ENCODE assay signal across 13 mouse cellular contexts in genomic region chr6:86250236-86250635, GRCm38 (mm10).
"Had no signal": no experiment of that assay in that cellular context is flagged by ENCODE, and none has a peak within 500 bp of the region (broad histone marks: within the 10 kb centered on the region; RNA-seq: fewer than 3 reads in every experiment).

No protein-coding gene starts in this region.

- H3K4me2 ChIP-seq: midbrain, embryonic 13.5 days; neural tube, embryonic 12.5 days; stomach, embryonic 15.5 days had no signal

- H3K4me3 ChIP-seq: left cerebral cortex, adult 2 months; midbrain, embryonic 13.5 days; myocyte; neural tube, embryonic 12.5 days; stomach, embryonic 15.5 days had no signal

- DNase-seq: kidney, adult 9 months; kidney, postnatal 4 days; lung, adult 18-20 months; right cerebral cortex, postnatal 14 days; thymus, adult 2 months; thymus, postnatal 25 days had no signal

- H3K9me3 ChIP-seq: midbrain, embryonic 13.5 days; neural tube, embryonic 12.5 days; stomach, embryonic 15.5 days had no signal

- H3K27ac ChIP-seq: kidney, postnatal 0 days; liver, embryonic 14.5 days; midbrain, embryonic 13.5 days; neural tube, embryonic 12.5 days; stomach, embryonic 15.5 days had no signal

- H3K4me1 ChIP-seq: stomach, embryonic 15.5 days had no signal

- H3K36me3 ChIP-seq: midbrain, embryonic 13.5 days; neural tube, embryonic 12.5 days; stomach, embryonic 15.5 days had no signal

- H3K27me3 ChIP-seq: midbrain, embryonic 13.5 days; neural tube, embryonic 12.5 days; stomach, embryonic 15.5 days had no signal

- ATAC-seq: midbrain, embryonic 13.5 days had no signal

- H3K9ac ChIP-seq: liver, embryonic 14.5 days; midbrain, embryonic 13.5 days; neural tube, embryonic 12.5 days; stomach, embryonic 15.5 days had no signal
